In the genomic region with DNA sequence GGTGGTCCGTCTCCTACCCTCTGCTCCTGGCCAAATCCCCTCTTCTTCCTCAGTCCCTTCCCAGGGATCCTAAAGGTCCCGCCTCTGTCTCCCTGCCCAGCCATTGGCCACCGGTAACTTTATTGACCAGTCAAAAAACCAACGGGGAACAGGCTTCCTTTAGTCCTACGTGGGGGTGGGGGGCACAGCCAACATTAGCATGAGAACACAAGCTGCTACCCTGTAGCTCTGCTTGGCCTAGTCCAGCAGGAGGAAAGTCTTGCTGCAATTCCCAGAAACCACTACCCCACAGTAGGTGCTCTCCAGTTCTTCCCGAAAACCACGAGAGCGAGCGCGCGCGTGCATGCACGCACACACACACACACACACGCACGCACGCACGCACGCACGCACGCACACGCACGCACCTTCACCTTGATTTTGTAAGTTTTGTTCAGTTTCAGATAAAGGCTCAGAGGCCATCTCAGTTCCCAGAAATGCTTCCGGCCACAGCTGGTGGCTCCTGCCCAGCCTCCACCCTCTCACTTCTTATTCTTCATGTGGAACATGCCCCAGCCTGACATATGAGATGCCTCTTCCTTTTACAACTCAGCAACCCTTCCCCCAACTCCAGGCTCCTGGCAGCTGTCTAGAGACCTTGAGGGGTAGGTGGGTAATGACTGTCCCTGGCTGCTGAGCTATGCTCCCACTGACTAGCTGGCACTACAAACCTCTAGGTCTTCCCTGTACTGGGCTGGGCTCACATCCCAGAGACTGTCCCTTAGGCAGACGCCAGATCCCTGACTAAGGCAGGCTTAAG, we compare ENCODE assay signal across 8 mouse cellular contexts. TPM values are rescaled to one million over a fixed set of nuclear protein-coding genes. Genes with fewer than 3 reads are reported as not detected.
DNase-seq lines count a peak whose midpoint lies in the region; ATAC-seq and TF ChIP-seq lines count a peak whose summit lies in the region.

No protein-coding gene starts in this region.

- H3ac ChIP-seq in myocyte (ENCODE audit: control insufficient read depth, insufficient read length) = peak overlapping the region; percentile 19

- 0 out of 2 replicates have a peak, but pooled peaks cover 4% of the 10 kb centered on the region for H3K4me1 ChIP-seq in embryonic fibroblast, embryonic 13.5 days (ENCODE audit: control insufficient read depth, insufficient read depth, low read length)
- H3K4me1 ChIP-seq in heart, embryonic 11.5 days (ENCODE audit: control insufficient read depth, insufficient read depth, low read length) = peaks cover 15% of the 10 kb centered on the region
- peaks cover 34% of the 10 kb centered on the region for H3K4me1 ChIP-seq in kidney, embryonic 16.5 days (ENCODE audit: insufficient read depth, low read length)
- peaks cover 18% of the 10 kb centered on the region for H3K4me1 ChIP-seq in liver, adult 2 months (ENCODE audit: control insufficient read depth, insufficient read depth, low read length)

- 0 out of 2 replicates have a peak, but pooled peaks cover 4% of the 10 kb centered on the region for H3K36me3 ChIP-seq in heart, embryonic 11.5 days (ENCODE audit: control insufficient read depth, insufficient read depth, low read length)
- H3K36me3 ChIP-seq in kidney, embryonic 16.5 days (ENCODE audit: insufficient read depth, low read length) = peaks cover 19% of the 10 kb centered on the region
- H3K36me3 ChIP-seq in liver, adult 2 months (ENCODE audit: control insufficient read depth, insufficient read depth, low read length) = no peaks in the 10 kb centered on the region
- no peaks in the 10 kb centered on the region for H3K36me3 ChIP-seq in myocyte (ENCODE audit: control insufficient read depth, insufficient read depth)
- H3K36me3 ChIP-seq in splenic B cell, adult 2 months (ENCODE audit: control insufficient read depth, insufficient read depth, low read length, poor library complexity, severe bottlenecking) = no peaks in the 10 kb centered on the region

- no peaks in the 10 kb centered on the region for H3K9me3 ChIP-seq in heart, embryonic 11.5 days (replicated peaks; ENCODE audit: control insufficient read depth, low read length)
- no peaks in the 10 kb centered on the region for H3K9me3 ChIP-seq in kidney, embryonic 16.5 days (ENCODE audit: low read length)

- peak; percentile 85 for DNase-seq in 3T3-L1 (ENCODE audit: low read depth, low spot score)
- DNase-seq in adrenal gland, postnatal 4 days (ENCODE audit: low spot score in 2 of 2) = peak; percentile 41 to 63
- DNase-seq in liver, adult 2 months (ENCODE audit: extremely low read depth, low read depth, low spot score) = peak; percentile 86
- DNase-seq in splenic B cell, adult 2 months (ENCODE audit: low read depth, low spot score) = peak; percentile 69

- peak overlapping the region; percentile 49 for H3K4me3 ChIP-seq in embryonic fibroblast, embryonic 13.5 days (ENCODE audit: insufficient read depth, low read length)
- H3K4me3 ChIP-seq in heart, embryonic 11.5 days (ENCODE audit: low read depth, low read length) = peak overlapping the region; percentile 57
- H3K4me3 ChIP-seq in kidney, embryonic 16.5 days (ENCODE audit: low read length) = peak overlapping the region; percentile 67
- H3K4me3 ChIP-seq in liver, adult 2 months (ENCODE audit: insufficient read depth, low read depth, low read length) = peak overlapping the region; percentile 73
- peak overlapping the region; percentile 58 for H3K4me3 ChIP-seq in myocyte

- H3K79me2 ChIP-seq in liver, adult 2 months (ENCODE audit: control insufficient read depth, insufficient read depth, low read length) = peaks cover 4% of the 10 kb centered on the region; the same call in 1 of the 2 replicates
- H3K79me2 ChIP-seq in myocyte (ENCODE audit: control insufficient read depth, insufficient read depth) = no peaks in the 10 kb centered on the region

- H3K27me3 ChIP-seq in heart, embryonic 11.5 days (ENCODE audit: control insufficient read depth, insufficient read depth, low read length) = peaks cover 27% of the 10 kb centered on the region
- H3K27me3 ChIP-seq in kidney, embryonic 16.5 days (ENCODE audit: insufficient read depth, low read length) = peaks cover 8% of the 10 kb centered on the region; the same call in 1 of the 2 replicates
- no peaks in the 10 kb centered on the region for H3K27me3 ChIP-seq in liver, adult 2 months (ENCODE audit: control insufficient read depth, insufficient read depth, low read length)
- H3K27me3 ChIP-seq in myocyte (ENCODE audit: control insufficient read depth, insufficient read depth, insufficient read length) = peaks cover 21% of the 10 kb centered on the region
- no peaks in the 10 kb centered on the region for H3K27me3 ChIP-seq in splenic B cell, adult 2 months (ENCODE audit: control insufficient read depth, insufficient read depth, low read length, poor library complexity, severe bottlenecking)

- 2% methylated on average over 24 of the region's 24 CpGs for WGBS in heart, embryonic 11.5 days (ENCODE audit: insufficient replicate concordance)
- under 1% methylated on average over 24 of the region's 24 CpGs for WGBS in kidney, embryonic 16.5 days
- WGBS in liver, adult 2 months = under 1% methylated on average over 24 of the region's 24 CpGs

- peak overlapping the region; percentile 74 for H3K27ac ChIP-seq in embryonic fibroblast, embryonic 13.5 days (ENCODE audit: insufficient read depth, low read length)
- peak overlapping the region; percentile 91 for H3K27ac ChIP-seq in heart, embryonic 11.5 days (ENCODE audit: low read depth, low read length)
- H3K27ac ChIP-seq in kidney, embryonic 16.5 days (ENCODE audit: low read length) = peak overlapping the region; percentile 96
- H3K27ac ChIP-seq in liver, adult 2 months (replicated peaks; ENCODE audit: insufficient read depth, low read depth, low read length) = peak overlapping the region; percentile 85

- peak overlapping the region; percentile 73 for H3K9ac ChIP-seq in heart, embryonic 11.5 days (ENCODE audit: low read depth, low read length)
- peak overlapping the region; percentile 70 for H3K9ac ChIP-seq in kidney, embryonic 16.5 days (replicated peaks; ENCODE audit: low read length)
- H3K9ac ChIP-seq in liver, adult 2 months (ENCODE audit: low read depth, low read length) = peak overlapping the region; percentile 83

- no peak for TF ChIP-seq CTCF in embryonic fibroblast, embryonic 13.5 days (IDR thresholded peaks at IDR 0.05; ENCODE audit: borderline replicate concordance, insufficient read depth, low read length)
- TF ChIP-seq CTCF in liver, adult 2 months (IDR thresholded peaks at IDR 0.05; ENCODE audit: low read depth, low read length) = no peak

- ATAC-seq in heart, embryonic 11.5 days (replicated peaks; ENCODE audit: insufficient number of reproducible peaks, low FRiP score, low TSS enrichment) = peak; percentile 73
- peak; percentile 88 for ATAC-seq in kidney, embryonic 16.5 days (ENCODE audit: low FRiP score, low TSS enrichment)

- peak; percentile 81 for TF ChIP-seq POLR2A in embryonic fibroblast, embryonic 13.5 days (IDR thresholded peaks at IDR 0.05; ENCODE audit: low read depth, low read length)
- no peak for TF ChIP-seq POLR2A in liver, adult 2 months (IDR thresholded peaks at IDR 0.05; ENCODE audit: extremely low read depth, insufficient read depth, low read length)
- TF ChIP-seq POLR2A in myocyte (IDR thresholded peaks at IDR 0.05; ENCODE audit: insufficient read length, low read depth) = peak; percentile 35

- H3K4me2 ChIP-seq in heart, embryonic 11.5 days = peak overlapping the region; percentile 60
- H3K4me2 ChIP-seq in kidney, embryonic 16.5 days (replicated peaks; ENCODE audit: low read depth, low read length) = peak overlapping the region; percentile 72
- H3K4me2 ChIP-seq in myocyte (ENCODE audit: low read depth) = peak overlapping the region; percentile 75

RNA-seq across cellular contexts. Expression of gene Tnfrsf18, which starts 5.8 kb away (rescaled TPM):
- total RNA-seq in adrenal gland, postnatal 4 days (2021) = under 1 TPM in 1 of 2 experiments, not detected in 1; 0.39 TPM
- 1.4 TPM in 1 of 2 replicates, not detected in the other for polyA plus RNA-seq in embryonic fibroblast, embryonic 13.5 days (2011; ENCODE audit: insufficient read length, low read depth, missing spikeins)
- 1.3 and 1.7 TPM in 2 replicates for polyA plus RNA-seq in heart, embryonic 11.5 days (2014; fragmentation: Nextera tagmentation; extraction: Ambion mirVana)
- polyA plus RNA-seq in kidney, embryonic 16.5 days (2015; fragmentation: Nextera tagmentation; extraction: Ambion mirVana) = 1.3 and 2.5 TPM in 2 replicates
- total RNA-seq in liver, adult 2 months (2014; rRNA removed) = 0.94 TPM in 1 of 2 replicates, not detected in the other
- 0.41 and 0.81 TPM in 2 replicates for polyA plus RNA-seq in liver, adult 2 months (2012; rRNA removed)
- 0.40 TPM for polyA plus RNA-seq in myocyte (2012; fragmentation: generic; extraction: Trizol)

RNA-seq across cellular contexts. Expression of gene Tnfrsf4, which starts 18.1 kb away (rescaled TPM):
- total RNA-seq in adrenal gland, postnatal 4 days (2021) = 1 to 10 TPM; 2.9 to 3.4 TPM
- 1.8 and 2.8 TPM in 2 replicates for polyA plus RNA-seq in embryonic fibroblast, embryonic 13.5 days (2011; ENCODE audit: insufficient read length, low read depth, missing spikeins)
- 0.21 and 0.37 TPM in 2 replicates for polyA plus RNA-seq in heart, embryonic 11.5 days (2014; fragmentation: Nextera tagmentation; extraction: Ambion mirVana)
- polyA plus RNA-seq in kidney, embryonic 16.5 days (2015; fragmentation: Nextera tagmentation; extraction: Ambion mirVana) = 0.90 and 1.2 TPM in 2 replicates
- total RNA-seq in liver, adult 2 months (2014; rRNA removed) = 0.65 and 0.67 TPM in 2 replicates
- polyA plus RNA-seq in liver, adult 2 months (2012; rRNA removed) = 0.83 and 2.5 TPM in 2 replicates
- 0.64 TPM for polyA plus RNA-seq in myocyte (2012; fragmentation: generic; extraction: Trizol)

RNA-seq across cellular contexts. Expression of gene Ttll10, which starts 27.4 kb away (rescaled TPM):
- 1 to 10 TPM in 1 of 2 experiments, under 1 TPM in 1; 0.59 to 5.0 TPM for total RNA-seq in adrenal gland, postnatal 4 days (2021)
- polyA plus RNA-seq in embryonic fibroblast, embryonic 13.5 days (2011; ENCODE audit: insufficient read length, low read depth, missing spikeins) = not detected in 2 replicates
- 0.36 TPM in 1 of 2 replicates, not detected in the other for polyA plus RNA-seq in heart, embryonic 11.5 days (2014; fragmentation: Nextera tagmentation; extraction: Ambion mirVana)
- polyA plus RNA-seq in kidney, embryonic 16.5 days (2015; fragmentation: Nextera tagmentation; extraction: Ambion mirVana) = 7.4 and 10.1 TPM in 2 replicates
- total RNA-seq in liver, adult 2 months (2014; rRNA removed) = 0.37 TPM in 1 of 2 replicates, not detected in the other
- polyA plus RNA-seq in liver, adult 2 months (2012; rRNA removed) = 0.11 and 0.12 TPM in 2 replicates
- not detected for polyA plus RNA-seq in myocyte (2012; fragmentation: generic; extraction: Trizol)

RNA-seq across cellular contexts. Expression of gene Sdf4, which starts 39.1 kb away (rescaled TPM):
- 100 to 1,000 TPM; 224 to 231 TPM for total RNA-seq in adrenal gland, postnatal 4 days (2021)
- 172 and 187 TPM in 2 replicates for polyA plus RNA-seq in embryonic fibroblast, embryonic 13.5 days (2011; ENCODE audit: insufficient read length, low read depth, missing spikeins)
- polyA plus RNA-seq in heart, embryonic 11.5 days (2014; fragmentation: Nextera tagmentation; extraction: Ambion mirVana) = 138 and 147 TPM in 2 replicates
- polyA plus RNA-seq in kidney, embryonic 16.5 days (2015; fragmentation: Nextera tagmentation; extraction: Ambion mirVana) = 173 and 182 TPM in 2 replicates
- total RNA-seq in liver, adult 2 months (2014; rRNA removed) = 141 and 156 TPM in 2 replicates
- 34.9 and 37.2 TPM in 2 replicates for polyA plus RNA-seq in liver, adult 2 months (2012; rRNA removed)
- polyA plus RNA-seq in myocyte (2012; fragmentation: generic; extraction: Trizol) = 137 TPM

RNA-seq across cellular contexts. Expression of gene B3galt6, which starts 39.3 kb away (rescaled TPM):
- total RNA-seq in adrenal gland, postnatal 4 days (2021) = 1 to 10 TPM; 7.2 to 7.7 TPM
- polyA plus RNA-seq in embryonic fibroblast, embryonic 13.5 days (2011; ENCODE audit: insufficient read length, low read depth, missing spikeins) = 5.3 and 5.4 TPM in 2 replicates
- polyA plus RNA-seq in heart, embryonic 11.5 days (2014; fragmentation: Nextera tagmentation; extraction: Ambion mirVana) = 10.1 and 11.6 TPM in 2 replicates
- 18.0 and 18.7 TPM in 2 replicates for polyA plus RNA-seq in kidney, embryonic 16.5 days (2015; fragmentation: Nextera tagmentation; extraction: Ambion mirVana)
- 2.8 TPM in 2 replicates for total RNA-seq in liver, adult 2 months (2014; rRNA removed)
- polyA plus RNA-seq in liver, adult 2 months (2012; rRNA removed) = 2.5 and 2.6 TPM in 2 replicates
- polyA plus RNA-seq in myocyte (2012; fragmentation: generic; extraction: Trizol) = 5.4 TPM

Comparison
In these comparisons a context has a peak if more than half of its experiments do, and no peak if none do; other contexts are left out.
1. Peak in every context shown above with its lines: DNase-seq, ATAC-seq, H3K4me3 ChIP-seq and H3K27ac ChIP-seq.